Mouse (Mus musculus) ES-Bruce4 (cell line): ENCODE data around the gene Atp13a1.

ENCODE experiments used
- CTCF ChIP-seq: IDR thresholded peaks from one replicate; pipeline ENCODE4 v1.8.1; 2011; ENCODE audit warnings: low read depth, low read length
- EP300 ChIP-seq: IDR thresholded peaks from 2 replicates; pipeline ENCODE4 v1.6.1; 2011; ENCODE audit warnings: low read depth, low read length; ENCODE audit not compliant: insufficient read depth
- POLR2A ChIP-seq: IDR thresholded peaks from one replicate; pipeline ENCODE4 v1.8.1; 2011; ENCODE audit warnings: low read length; ENCODE audit not compliant: insufficient read depth

DNA sequence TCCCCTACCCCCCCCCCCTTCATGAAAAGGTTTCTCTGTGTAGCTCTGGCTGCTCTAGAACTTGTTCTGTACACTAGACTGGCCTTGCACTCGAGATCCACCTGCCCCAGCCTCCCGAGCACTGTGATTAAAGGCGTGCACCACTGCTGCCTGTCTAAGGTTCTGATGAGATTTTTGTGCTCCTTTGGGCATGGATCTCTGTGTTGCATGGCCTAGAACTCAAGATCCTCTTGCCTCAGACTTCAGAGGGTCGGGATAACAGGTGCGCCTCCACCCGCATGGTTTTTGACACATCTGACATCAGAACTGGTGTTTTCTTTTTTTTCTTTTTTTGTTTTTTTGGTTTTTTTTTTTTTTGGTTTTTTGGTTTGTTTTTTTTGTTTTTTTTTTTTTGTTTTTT, 13.6 kb downstream of the Atp13a1 start:
- TF ChIP-seq EP300 (no peak), CTCF (no peak), POLR2A (no peak)
